Mouse (Mus musculus) lung, adult 2 months (tissue): ENCODE results near the gene Hipk1.

Experiments used
- CTCF ChIP-seq: fragments of 200-500 bp; IDR thresholded peaks from 2 replicates; pipeline ENCODE4 v1.5.1; 2011; ENCODE audit warnings: mild to moderate bottlenecking, low read length, control low read depth; ENCODE audit not compliant: insufficient read depth
- POLR2A ChIP-seq: fragments of 200-500 bp; IDR thresholded peaks from 2 replicates; pipeline ENCODE4 v1.6.1; 2011; ENCODE audit warnings: low read depth, mild to moderate bottlenecking, control low read depth, low read length, borderline replicate concordance; ENCODE audit errors: extremely low read depth

GRCm38 (mm10) chr3:103718728-103719127 is 72.6 kb downstream of the Hipk1 start:
- TF ChIP-seq POLR2A (no peak), CTCF (no peak)
